Mouse (Mus musculus) midbrain, embryonic 12.5 days (tissue): Measurements from ENCODE around the gene Ccn2. TPM values are rescaled to one million over a fixed set of nuclear protein-coding genes. Genes with fewer than 3 reads are reported as not detected.
A peak's percentile ranks its signal among the peaks of the same experiment; 100 is the strongest.

Source experiments
- ATAC-seq: fragments of 200-750 bp; cut with Nextera tagmentation; 2 replicates; pipeline ENCODE4 v1.8.0; 2017; ENCODE audit warnings: low read depth, moderate TSS enrichment, moderate library complexity; ENCODE audit not compliant: low FRiP score
- H3K27ac ChIP-seq: fragments of 300-500 bp; sonication (generic); replicated peaks from 2 replicates; pipeline ENCODE4 v1.5.1; 2016; ENCODE audit warnings: mild to moderate bottlenecking
- H3K27me3 ChIP-seq: fragments of 300-500 bp; sonication (generic); 2 replicates; pipeline ENCODE4 v1.6.1; 2016; ENCODE audit warnings: mild to moderate bottlenecking
- H3K36me3 ChIP-seq: fragments of 300-500 bp; sonication (generic); 2 replicates; pipeline ENCODE4 v1.6.1; 2016
- H3K4me1 ChIP-seq: fragments of 300-500 bp; sonication (generic); 2 replicates; pipeline ENCODE4 v1.6.1; 2016
- H3K4me2 ChIP-seq: fragments of 300-500 bp; sonication (generic); replicated peaks from 2 replicates; pipeline ENCODE4 v1.6.1; 2016; ENCODE audit warnings: mild to moderate bottlenecking, moderate library complexity
- H3K4me3 ChIP-seq: fragments of 300-500 bp; sonication (generic); 2 replicates; pipeline ENCODE4 v1.5.1; 2016; ENCODE audit warnings: mild to moderate bottlenecking
- H3K9ac ChIP-seq: fragments of 300-500 bp; sonication (generic); replicated peaks from 2 replicates; pipeline ENCODE4 v1.6.1; 2016; ENCODE audit warnings: mild to moderate bottlenecking, moderate library complexity
- H3K9me3 ChIP-seq: fragments of 300-500 bp; sonication (generic); 2 replicates; pipeline ENCODE4 v1.6.1; 2016; ENCODE audit warnings: mild to moderate bottlenecking
- WGBS: fragments of 180-500 bp; shearing (Covaris S2); methylation state at CpG from one replicate; pipeline ENCODE4 v1.1.7; 2016; 5-methylcytosine and 5-hydroxymethylcytosine counted together
- polyA plus RNA-seq: library from polyadenylated mRNA; unstranded; fragments of >200 nt; fragmentation: Nextera tagmentation; extraction: Ambion mirVana; gene quantifications from 2 replicates; pipeline ENCODE4 v1.2.1, GENCODE M21; 2016

Ccn2 gene
- polyA plus RNA-seq, result 4.9 and 6.2 TPM in 2 replicates

GRCm38 (mm10) chr10:24595250-24596002 lies at the start of gene Ccn2:
TSS of gene Ccn2 (plus strand) at chr10:24595442.
- no peaks in the 10 kb centered on the region for H3K36me3 ChIP-seq
- peak within 1 kb of the TSS; percentile 78 for H3K27ac ChIP-seq
- no peaks in the 10 kb centered on the region for H3K9me3 ChIP-seq
- peaks cover 11% of the 10 kb centered on the region; the same call in 1 of the 2 replicates for H3K27me3 ChIP-seq
- H3K4me1 ChIP-seq, result peaks cover 14% of the 10 kb centered on the region
- H3K4me2 ChIP-seq, result peak within 1 kb of the TSS; percentile 66
- WGBS, result under 1% methylated on average over 53 of the region's 53 CpGs
- H3K4me3 ChIP-seq, result peak within 1 kb of the TSS; percentile 68
- ATAC-seq, result peak; percentile 94
- peak within 1 kb of the TSS; percentile 68 for H3K9ac ChIP-seq

DNA sequence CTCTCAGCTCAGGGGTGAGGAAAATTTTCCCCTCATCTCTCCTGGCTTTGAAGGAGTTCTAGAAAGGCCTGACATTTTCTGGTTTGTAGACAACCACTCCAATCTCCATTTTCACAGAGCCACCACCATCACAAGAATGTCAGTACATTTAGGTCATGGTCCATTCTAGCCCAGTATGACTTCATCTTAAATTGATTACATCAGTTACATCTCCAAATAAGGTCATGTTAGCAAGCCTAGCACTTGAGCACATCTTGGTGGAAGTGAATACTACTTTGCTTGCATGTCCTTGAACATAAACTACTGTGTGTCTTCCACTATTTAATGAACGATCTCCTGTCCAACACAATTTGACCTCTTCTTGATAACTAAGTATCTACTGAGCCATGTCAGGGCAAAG lies 42.4 kb upstream of the Ccn2 start:
- H3K4me1 ChIP-seq, result no peaks in the 10 kb centered on the region
- H3K9ac ChIP-seq, result no peak overlapping the region
- no peaks in the 10 kb centered on the region for H3K27me3 ChIP-seq
- no peak overlapping the region for H3K4me3 ChIP-seq
- no peak overlapping the region for H3K27ac ChIP-seq
- no peak for ATAC-seq
- WGBS, result 93% methylated on average over 1 of the region's 1 CpGs
- no peaks in the 10 kb centered on the region for H3K36me3 ChIP-seq
- no peak overlapping the region for H3K4me2 ChIP-seq
- H3K9me3 ChIP-seq, result no peaks in the 10 kb centered on the region

- Histone ChIP-seq H3K4me1 (no peaks in the 10 kb centered on the region), H3K4me2 (no peak overlapping the region), H3K9ac (no peak overlapping the region), H3K9me3 (no peaks in the 10 kb centered on the region), H3K27ac (no peak overlapping the region), H3K36me3 (no peaks in the 10 kb centered on the region), H3K27me3 (no peaks in the 10 kb centered on the region), H3K4me3 (no peak overlapping the region)
- WGBS, result 76% methylated on average over 2 of the region's 2 CpGs
- no peak for ATAC-seq
Measured at GRCm38 (mm10) chr10:24554091-24554490, 41.2 kb upstream of the Ccn2 start.

DNA sequence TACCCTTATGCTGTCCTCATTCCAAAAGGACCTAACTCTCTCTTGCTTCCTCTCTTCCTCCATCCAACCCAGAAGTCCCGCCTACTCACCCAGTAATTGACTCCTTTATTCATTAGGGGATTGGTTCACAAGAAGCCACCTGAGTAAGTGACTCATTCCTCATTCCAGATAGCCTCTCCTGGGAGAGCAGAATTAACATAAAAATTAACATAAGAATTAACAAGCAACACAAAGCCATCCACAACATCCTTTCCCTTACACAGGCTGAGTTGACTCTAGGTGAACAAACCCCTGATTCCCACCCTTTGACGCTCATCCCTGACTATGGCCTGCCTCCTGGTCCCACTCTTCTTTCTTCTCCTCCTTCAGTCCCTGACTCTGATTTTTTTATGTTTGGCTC lies 36.9 kb upstream of the Ccn2 start:
- H3K4me3 ChIP-seq, result no peak overlapping the region
- H3K4me2 ChIP-seq, result no peak overlapping the region
- H3K36me3 ChIP-seq, result no peaks in the 10 kb centered on the region
- H3K27me3 ChIP-seq, result no peaks in the 10 kb centered on the region
- 68% methylated on average over 2 of the region's 2 CpGs for WGBS
- H3K27ac ChIP-seq, result no peak overlapping the region
- H3K4me1 ChIP-seq, result no peaks in the 10 kb centered on the region
- ATAC-seq, result no peak; the same call in 1 of the 2 replicates
- H3K9ac ChIP-seq, result no peak overlapping the region
- no peaks in the 10 kb centered on the region for H3K9me3 ChIP-seq

- H3K9ac ChIP-seq, result no peak overlapping the region
- no peak for ATAC-seq
- H3K4me2 ChIP-seq, result no peak overlapping the region
- no peak overlapping the region for H3K4me3 ChIP-seq
- H3K9me3 ChIP-seq, result no peaks in the 10 kb centered on the region
- H3K27me3 ChIP-seq, result no peaks in the 10 kb centered on the region
- WGBS, result 90% methylated on average over 2 of the region's 2 CpGs
- H3K4me1 ChIP-seq, result no peaks in the 10 kb centered on the region
- H3K36me3 ChIP-seq, result no peaks in the 10 kb centered on the region
- no peak overlapping the region for H3K27ac ChIP-seq
Measured at GRCm38 (mm10) chr10:24569691-24570420, 25.4 kb upstream of the Ccn2 start.

DNA sequence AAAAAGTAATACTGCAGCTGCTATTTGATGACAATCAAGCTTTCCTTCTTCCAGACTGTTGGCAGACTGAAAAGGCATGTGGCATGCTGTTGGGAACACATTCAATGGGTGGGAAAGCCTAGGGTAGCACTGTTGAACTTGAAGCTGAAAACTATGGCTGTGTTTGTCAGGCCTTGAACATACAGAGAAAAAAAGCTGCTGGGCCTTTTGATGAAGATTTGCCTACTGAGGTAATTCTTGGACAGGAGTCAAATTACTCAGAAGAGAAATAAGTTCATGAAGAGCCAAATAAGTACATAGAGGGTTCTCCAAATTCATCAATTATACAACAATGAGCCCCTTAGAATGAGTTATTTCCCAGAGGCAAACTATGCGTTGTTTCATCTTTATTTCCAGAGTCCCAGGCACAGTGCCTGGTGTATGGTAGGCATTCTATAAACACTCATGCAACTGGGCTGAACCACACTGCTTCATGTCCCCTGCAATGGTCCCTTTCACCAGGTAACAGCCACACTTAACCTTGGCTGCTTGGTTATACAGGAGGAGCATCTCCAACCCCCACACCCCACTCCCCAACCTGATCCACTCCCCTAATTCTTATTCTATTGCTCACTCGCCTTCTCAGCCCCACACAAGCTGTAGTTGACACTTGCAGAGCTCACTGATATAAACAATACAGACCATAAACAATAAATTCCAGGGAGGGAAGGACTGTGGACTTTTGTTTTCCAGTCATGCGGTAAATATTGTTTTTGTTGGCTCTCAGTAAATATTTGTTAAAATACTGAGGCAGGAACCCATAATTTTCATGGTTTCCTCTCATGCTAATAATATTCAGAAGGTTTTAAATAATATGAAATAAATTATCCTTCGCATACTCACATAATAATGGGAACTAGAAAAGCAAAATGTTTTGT lies 22.9 kb upstream of the Ccn2 start:
- no peak for ATAC-seq
- H3K4me2 ChIP-seq, result no peak overlapping the region
- H3K27me3 ChIP-seq, result no peaks in the 10 kb centered on the region
- H3K9ac ChIP-seq, result no peak overlapping the region
- no peak overlapping the region for H3K27ac ChIP-seq
- H3K9me3 ChIP-seq, result no peaks in the 10 kb centered on the region
- no peak overlapping the region for H3K4me3 ChIP-seq
- 78% methylated on average over 4 of the region's 4 CpGs for WGBS
- H3K4me1 ChIP-seq, result no peaks in the 10 kb centered on the region
- H3K36me3 ChIP-seq, result no peaks in the 10 kb centered on the region

GRCm38 (mm10) chr10:24573484-24573883 lies 21.8 kb upstream of the Ccn2 start:
- Histone ChIP-seq H3K9me3 (no peaks in the 10 kb centered on the region), H3K9ac (no peak overlapping the region), H3K4me3 (no peak overlapping the region), H3K4me1 (no peaks in the 10 kb centered on the region), H3K4me2 (no peak overlapping the region), H3K27ac (no peak overlapping the region), H3K27me3 (no peaks in the 10 kb centered on the region), H3K36me3 (no peaks in the 10 kb centered on the region)
- WGBS, result 49% methylated on average over 3 of the region's 3 CpGs
- ATAC-seq, result no peak

GRCm38 (mm10) chr10:24581076-24581475 lies 14.2 kb upstream of the Ccn2 start:
- Histone ChIP-seq H3K27me3 (no peaks in the 10 kb centered on the region), H3K9me3 (no peaks in the 10 kb centered on the region), H3K4me2 (no peak overlapping the region), H3K4me3 (no peak overlapping the region), H3K36me3 (no peaks in the 10 kb centered on the region), H3K9ac (no peak overlapping the region), H3K4me1 (no peaks in the 10 kb centered on the region), H3K27ac (no peak overlapping the region)
- no peak for ATAC-seq
- 85% methylated on average over 3 of the region's 3 CpGs for WGBS

DNA sequence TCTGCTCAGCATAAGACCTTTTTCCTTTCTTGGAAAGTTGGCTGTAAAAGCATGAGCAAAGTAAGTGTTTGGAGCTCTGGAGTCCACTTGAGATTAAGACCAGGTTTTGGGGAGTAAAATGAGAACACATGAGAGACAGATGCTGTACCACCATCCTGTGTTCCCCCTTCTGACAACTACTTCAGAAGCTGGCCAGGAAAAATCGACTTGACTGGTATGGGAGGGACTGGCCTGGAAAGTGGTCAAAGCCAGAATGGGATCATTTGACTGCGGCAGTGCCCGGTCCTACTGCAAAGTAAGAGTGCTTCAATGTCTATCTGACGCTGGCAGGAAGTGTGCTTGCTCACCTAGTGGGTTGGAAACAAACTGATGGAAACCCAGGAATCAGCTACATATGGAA lies 6.4 kb upstream of the Ccn2 start:
- ATAC-seq, result no peak
- H3K9me3 ChIP-seq, result no peaks in the 10 kb centered on the region

GRCm38 (mm10) chr10:24589238-24589637 lies 6.0 kb upstream of the Ccn2 start:
- H3K9me3 ChIP-seq, result no peaks in the 10 kb centered on the region
- WGBS, result 95% methylated on average over 9 of the region's 9 CpGs
- H3K27me3 ChIP-seq, result no peaks in the 10 kb centered on the region
- H3K36me3 ChIP-seq, result no peaks in the 10 kb centered on the region
- no peak overlapping the region for H3K4me2 ChIP-seq
- H3K9ac ChIP-seq, result no peak overlapping the region
- no peak overlapping the region for H3K27ac ChIP-seq
- no peak overlapping the region for H3K4me3 ChIP-seq
- H3K4me1 ChIP-seq, result peaks cover 4% of the 10 kb centered on the region; the same call in 1 of the 2 replicates
- ATAC-seq, result no peak

More for the DNA sequence above, 6.4 kb upstream of the Ccn2 start:
- H3K4me3 ChIP-seq, result no peak overlapping the region
- H3K27ac ChIP-seq, result no peak overlapping the region
- H3K4me1 ChIP-seq, result peaks cover 4% of the 10 kb centered on the region; the same call in 1 of the 2 replicates
- H3K36me3 ChIP-seq, result no peaks in the 10 kb centered on the region
- H3K27me3 ChIP-seq, result no peaks in the 10 kb centered on the region
- no peak overlapping the region for H3K9ac ChIP-seq
- WGBS, result 87% methylated on average over 4 of the region's 4 CpGs
- no peak overlapping the region for H3K4me2 ChIP-seq

- WGBS, result 27% methylated on average over 4 of the region's 4 CpGs
- H3K4me1 ChIP-seq, result peaks cover 4% of the 10 kb centered on the region; the same call in 1 of the 2 replicates
- no peak overlapping the region for H3K4me2 ChIP-seq
- no peaks in the 10 kb centered on the region for H3K27me3 ChIP-seq
- H3K9ac ChIP-seq, result no peak overlapping the region
- ATAC-seq, result no peak
- H3K4me3 ChIP-seq, result no peak overlapping the region
- H3K36me3 ChIP-seq, result no peaks in the 10 kb centered on the region
- H3K27ac ChIP-seq, result no peak overlapping the region
- no peaks in the 10 kb centered on the region for H3K9me3 ChIP-seq
Measured at GRCm38 (mm10) chr10:24590546-24590945, 4.7 kb upstream of the Ccn2 start.
